Mouse (Mus musculus) activated CD4-positive, CD25-positive, alpha-beta regulatory T cell, adult 4 months (primary cell): Measurements from ENCODE around the gene Arap1. TPM values are rescaled to one million over a fixed set of nuclear protein-coding genes. Genes with fewer than 3 reads are reported as not detected.

Experiments
- ATAC-seq: one replicate; pipeline ENCODE4 v1.8.0; 2017
- polyA plus RNA-seq, 2 experiments: library from polyadenylated mRNA; unstranded; fragments of 100-300 nt; shearing (Covaris generic); gene quantifications; one replicate each; pipeline ENCODE4 v1.2.1; 2017

The Arap1 gene
- polyA plus RNA-seq, 2 experiments from 2014 or later = 27.1 to 51.2 TPM

DNA sequence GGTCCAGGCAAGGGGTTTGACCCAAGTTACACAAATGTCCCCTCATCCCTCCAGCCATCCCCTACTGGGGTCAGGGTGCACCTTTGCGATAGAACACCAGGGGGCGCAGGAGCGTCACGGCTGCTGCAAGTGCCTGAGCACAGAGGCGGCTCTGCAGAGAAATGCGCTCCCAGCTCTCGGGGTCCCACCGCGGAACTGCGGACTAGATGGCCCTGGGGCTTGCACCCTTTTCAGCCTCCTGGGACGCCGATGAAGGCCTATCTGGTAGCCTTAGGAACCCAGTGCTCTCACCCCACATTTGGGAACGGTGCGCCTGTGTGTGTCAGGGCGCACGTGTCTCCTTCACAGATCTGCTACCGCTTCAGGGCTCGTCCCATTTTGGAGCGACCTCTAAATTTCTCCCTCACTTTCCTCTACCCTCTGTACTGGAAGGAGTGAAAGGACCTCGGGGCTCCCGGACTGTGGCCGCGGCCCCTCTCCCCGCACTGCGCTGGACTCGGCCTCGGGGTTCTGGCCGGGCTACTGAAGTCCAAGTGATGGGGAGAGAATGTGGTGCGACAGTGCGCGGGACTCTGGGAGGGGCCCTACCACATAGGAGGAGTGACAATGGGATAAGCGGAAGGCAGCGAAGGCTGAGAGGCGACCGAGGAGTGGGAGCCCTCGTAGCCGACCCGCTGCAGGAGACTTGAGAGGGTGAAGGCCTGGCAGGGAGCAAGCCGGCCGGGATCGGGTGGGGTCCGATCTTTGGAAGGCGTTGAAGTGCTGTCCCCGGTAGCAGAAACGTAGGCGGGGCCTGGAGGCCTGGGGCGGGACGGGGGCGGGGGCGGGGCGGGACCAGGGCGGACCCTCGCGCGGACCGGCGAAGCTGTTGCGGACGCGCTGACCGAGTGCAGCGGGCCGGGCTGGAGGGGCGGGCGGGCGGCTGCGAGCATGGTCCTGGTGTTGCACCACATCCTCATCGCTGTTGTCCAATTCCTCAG, 102.8 kb downstream of the Arap1 start:
- peak; percentile 76 for ATAC-seq

DNA sequence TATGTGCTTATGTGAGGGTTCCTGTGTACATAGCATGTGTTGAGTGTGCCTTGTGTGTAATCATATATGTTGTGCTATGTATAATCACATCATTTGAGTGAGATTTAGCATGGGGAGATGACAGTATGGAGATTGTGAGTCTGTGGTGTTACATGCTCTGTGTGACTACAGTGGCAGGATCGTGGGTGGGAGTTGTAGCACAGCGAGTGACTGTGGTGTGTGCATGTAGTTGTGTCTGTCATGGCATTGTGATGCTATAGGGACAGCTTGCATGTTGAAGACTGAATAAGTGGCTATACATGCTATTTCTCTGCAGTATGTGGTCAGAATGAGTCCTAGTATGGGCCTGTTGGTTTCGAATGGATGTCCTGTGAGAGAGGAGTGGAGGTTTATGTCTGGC, 104.8 kb downstream of the Arap1 start:
- ATAC-seq = no peak

DNA sequence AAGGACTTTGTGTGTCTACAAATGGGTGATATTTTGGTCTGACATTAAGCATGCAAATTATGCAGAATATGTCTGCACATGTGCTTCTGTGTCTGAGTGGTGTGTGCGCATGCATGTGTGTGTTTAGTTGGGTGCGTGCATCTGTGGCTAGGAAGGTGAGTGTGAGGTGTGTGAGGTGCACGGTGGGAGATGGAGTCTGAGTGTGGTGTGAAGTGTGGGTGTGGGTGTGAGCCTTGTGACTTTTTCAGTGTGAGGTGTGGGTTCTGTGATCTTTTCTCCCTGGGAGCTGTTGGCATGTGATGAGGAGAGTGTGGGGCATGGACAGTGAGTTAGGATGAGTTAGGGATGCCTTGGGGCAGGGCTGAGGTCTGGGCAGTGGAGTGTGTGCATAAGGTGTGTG, 105.4 kb downstream of the Arap1 start:
- no peak for ATAC-seq

DNA sequence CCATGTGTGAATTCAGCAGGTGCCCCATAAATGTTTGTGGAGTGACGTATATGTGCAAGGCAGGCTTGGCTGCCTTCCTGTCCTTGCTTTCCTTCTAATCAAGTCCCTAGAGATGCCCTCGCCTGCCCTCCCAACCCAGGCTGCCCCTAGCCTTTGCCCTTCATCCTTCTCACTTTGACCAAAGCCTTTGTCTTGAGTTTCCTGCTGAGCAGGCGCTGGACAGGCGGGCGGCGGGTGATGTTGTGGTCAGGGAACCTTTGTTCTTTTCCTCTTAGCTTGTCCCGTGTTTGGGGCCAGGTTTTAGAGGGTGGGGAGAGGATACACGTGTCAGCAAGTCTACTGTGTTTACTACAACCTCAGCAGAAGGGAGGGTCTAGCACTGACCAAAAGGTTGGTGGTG, 105.9 kb downstream of the Arap1 start:
- no peak for ATAC-seq

DNA sequence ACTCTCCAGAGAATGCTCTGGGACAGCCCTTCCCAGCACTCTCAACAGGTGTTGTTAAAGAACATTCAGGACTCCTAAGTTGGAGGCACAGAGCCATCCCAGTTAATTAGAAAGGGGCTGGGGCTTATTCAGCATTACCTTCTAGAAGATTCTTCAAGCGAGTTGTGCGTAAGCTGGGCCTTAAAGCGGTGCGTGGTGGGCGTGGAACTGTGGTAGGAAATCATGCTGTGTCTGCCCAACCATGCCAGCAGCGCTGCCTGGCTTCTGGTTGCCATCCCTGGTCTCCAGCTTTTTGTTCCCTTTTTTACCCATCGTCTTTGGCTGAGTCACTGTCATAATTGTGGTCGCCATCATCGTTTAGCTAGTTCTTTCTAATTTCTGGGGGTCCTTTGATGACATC, 106.6 kb downstream of the Arap1 start:
- no peak for ATAC-seq

DNA sequence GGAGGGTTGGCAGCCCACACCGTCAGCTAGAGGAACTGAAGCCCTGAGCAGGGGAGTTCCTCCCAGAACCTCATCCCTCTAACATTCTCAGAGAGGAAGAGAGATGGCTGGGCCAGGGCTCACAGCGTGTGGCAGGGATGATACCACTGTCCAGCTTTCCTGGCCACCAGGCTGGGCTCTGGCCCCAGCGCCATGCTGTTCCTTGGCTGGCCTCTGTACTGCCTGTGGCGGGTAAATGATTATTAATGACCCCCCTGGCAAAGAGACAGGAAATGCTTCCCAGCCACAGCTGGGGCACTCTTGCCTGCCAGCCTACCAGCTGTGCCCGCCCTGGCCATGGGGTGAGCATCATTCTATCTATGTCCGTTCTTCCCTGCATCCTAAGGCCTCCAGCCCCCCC, 107.3 kb downstream of the Arap1 start:
- no peak for ATAC-seq

DNA sequence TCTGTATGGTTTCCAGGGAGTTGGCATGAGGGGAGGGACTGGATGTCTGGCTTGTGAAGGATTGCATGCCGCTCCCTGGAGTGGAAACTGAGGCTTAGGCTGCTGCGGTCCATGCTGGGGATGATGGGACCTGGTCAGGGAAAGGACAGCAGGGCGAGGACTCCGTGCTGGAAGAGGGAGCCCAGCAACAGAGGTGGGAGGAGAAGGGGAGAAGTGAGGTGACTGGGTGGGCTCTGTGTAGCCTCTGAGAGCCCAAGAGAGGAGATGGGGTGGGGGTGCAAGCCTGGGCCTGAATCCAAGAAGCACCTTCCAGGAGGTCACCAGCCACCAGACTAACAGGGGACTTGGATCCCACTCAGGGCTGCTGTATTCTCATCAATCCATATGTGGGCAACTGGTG, 108.5 kb downstream of the Arap1 start:
- no peak for ATAC-seq

DNA sequence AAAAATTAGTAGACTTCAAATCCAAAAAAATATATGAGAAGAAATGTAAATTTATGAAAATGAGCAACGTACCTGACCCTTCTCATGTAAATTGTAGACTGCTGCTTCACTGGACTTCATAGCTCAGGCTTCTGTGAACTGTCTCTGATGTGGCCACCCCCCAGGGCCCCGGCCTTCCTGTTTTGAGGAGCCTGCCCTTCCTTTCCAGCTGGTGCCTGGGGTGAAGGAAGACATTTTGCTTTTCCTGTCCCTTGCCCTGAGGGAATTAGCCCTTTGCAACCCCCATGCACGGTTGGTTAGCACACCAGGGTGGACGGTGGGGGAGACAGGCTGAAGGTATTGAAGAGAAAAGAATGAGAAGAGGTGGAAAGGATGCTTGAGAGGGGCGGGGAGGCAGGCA, 108.9 kb downstream of the Arap1 start:
- ATAC-seq = no peak

DNA sequence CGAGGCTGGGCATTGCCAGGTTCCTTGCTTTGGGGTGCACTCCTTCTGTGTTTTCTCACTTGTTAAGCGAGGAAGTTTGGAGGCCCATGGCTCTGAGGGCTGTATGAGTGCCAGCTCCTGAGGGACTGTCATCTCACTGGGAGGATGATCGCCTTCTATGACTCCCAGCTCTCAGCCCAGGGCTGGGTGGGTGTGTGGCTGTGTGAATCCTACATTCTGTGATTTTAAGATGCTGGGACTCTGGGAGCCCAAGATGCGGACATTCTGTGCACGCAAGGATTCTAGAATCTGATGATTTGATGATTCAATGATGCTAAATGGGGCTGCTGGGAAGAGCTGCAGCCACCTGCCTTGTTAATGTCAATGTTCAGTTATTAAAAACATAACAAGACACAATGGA, 109.4 kb downstream of the Arap1 start:
- no peak for ATAC-seq

DNA sequence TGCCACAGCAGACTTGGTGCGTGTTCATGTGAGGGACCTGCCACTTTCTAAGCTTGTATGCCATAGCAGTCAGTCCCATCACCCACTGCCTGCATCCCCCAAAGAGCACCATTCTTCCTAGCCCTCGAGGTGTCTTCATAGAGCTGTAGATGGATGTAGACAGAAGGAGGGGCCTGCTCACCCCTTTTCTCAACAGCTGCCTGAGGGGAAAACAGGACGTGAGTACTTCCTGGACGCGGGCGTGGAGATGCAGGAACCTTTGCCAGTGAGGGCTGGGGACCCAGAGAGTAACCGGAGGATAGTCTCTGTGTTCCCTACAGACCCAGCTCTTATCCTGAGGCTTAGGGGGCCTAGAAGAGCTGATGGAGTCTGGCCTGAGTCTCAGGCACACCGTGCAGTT, 109.9 kb downstream of the Arap1 start:
- ATAC-seq = peak; percentile 77

DNA sequence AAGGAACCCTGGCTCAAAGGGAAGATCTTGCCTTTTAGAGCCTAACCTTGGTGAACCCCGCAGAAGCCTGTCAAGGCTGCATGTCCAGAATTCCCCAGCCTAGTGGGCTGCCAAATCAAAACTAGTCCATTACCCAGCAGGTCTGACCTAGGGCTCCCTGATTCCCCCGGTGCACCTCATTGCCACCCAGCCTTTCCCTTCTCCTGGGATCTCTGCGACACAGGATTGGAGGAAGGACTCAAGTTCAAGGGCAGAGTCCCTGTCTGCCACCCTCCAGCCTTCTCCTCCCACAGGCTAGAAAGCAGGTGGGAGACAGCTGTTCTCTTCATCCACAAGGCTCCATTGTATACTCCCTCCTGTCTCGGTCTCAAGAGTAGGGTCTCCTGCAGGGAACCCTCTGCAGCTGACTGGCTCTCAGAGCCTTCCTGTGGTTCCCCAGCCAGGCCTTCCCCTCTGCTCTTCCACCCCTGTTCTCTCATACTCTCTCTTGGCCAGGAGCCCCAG, 110.5 kb downstream of the Arap1 start:
- no peak for ATAC-seq

DNA sequence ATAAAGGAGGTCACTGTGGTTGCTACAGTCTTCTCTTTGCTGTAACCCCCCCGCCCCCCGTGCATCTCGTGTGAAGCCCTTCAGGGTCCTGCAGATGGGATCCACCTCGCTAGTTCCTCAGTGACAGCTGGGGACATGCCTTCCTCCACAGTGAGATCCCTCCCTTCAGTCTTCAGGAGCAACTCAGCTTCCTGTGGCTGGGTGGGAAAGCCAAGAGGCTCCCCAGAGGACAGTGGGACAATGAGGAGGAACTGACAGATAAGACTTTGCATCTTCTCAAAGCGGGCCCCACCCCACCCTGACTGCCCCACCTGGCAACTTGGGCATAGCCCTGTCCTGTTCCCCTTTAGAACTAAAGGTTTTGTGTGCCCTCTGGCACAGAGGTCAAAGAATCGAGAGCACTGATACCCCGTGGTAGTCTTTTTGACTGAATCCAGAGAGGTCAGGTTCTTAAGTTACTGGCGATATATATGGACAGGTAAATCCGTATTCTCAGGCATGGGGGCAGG, 111.5 kb downstream of the Arap1 start:
- ATAC-seq = no peak

DNA sequence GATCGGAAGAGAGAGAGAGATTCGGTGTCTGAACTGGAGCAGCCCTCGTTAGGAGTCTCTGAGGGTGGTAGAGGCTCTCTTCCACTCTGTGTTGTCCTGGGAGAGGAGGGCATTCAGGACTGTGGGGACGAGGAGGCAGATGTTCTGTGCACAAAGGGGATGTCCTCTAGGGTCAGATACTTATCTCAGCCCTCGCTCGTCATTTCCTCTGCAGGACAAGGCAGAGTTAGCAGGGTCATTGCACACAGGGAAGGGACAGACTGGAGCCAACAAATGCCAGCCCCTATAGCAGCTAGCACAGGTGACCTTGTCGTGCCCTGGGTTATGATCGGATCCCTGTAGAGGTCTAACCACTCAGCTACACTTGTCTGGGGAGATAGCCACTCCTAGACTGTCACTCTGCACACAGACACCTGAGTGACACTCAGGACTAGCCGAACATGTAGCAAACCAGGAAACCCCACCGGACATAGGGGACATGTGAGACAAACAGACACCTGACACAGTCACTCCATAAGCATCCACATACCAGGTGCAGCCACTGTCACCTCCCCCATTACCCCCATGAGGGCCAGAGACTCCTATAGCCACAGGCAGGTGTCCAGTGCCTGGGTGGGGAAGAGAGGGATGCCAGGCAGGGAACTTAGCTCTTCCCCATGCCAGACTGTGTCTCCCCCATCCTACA, 112.2 kb downstream of the Arap1 start:
- ATAC-seq = no peak

DNA sequence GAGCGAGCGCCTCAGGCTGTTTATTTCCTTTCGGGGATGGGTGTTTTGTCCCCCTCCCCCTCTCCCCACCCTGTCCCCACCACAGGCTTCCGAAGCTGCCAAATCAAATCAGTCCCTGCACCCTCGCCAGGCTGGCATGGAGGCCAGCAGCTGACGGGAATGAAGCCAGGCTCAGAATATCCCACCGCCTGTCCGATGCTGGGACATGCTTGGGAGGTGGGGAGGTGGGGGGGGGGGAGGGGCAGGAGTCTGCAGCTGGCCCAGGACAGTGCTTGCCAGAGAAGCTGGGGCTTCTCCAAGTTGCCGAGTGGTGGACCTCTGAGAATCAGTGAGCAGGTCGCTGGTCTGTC, 112.7 kb downstream of the Arap1 start:
- no peak for ATAC-seq

DNA sequence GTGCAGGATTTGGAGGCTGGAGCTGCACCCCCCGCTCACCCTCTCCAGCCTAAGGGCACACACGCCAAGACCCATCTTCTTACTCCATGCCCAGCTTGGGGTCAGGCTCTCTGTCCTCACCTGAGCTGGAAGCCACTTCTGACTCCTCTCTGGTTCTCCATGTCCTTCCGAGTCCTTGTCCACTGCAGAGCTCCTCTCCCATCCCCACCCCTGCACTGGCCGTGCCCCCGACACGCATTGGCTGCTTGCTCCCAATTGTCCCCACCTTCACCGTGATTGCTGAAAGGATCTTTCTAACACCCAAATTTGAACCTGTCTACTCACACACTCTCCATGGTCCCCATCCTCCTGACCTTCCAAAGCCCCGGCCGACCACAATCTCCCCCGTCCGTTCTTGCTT, 113.7 kb downstream of the Arap1 start:
- ATAC-seq = no peak

Other genes starting within 250 kb of the Arap1 start
- gene Atg16l2, start 45.8 kb upstream of the Arap1 start, polyA plus RNA-seq = 10 to 100 TPM; 38.2 to 56.7 TPM
- 1 to 10 TPM; 2.5 to 2.9 TPM for gene Stard10, start 31.0 kb upstream of the Arap1 start, polyA plus RNA-seq
- 10 to 100 TPM; 15.9 to 22.1 TPM for gene Gm45837, start 62.8 kb downstream of the Arap1 start, polyA plus RNA-seq
- 10 to 100 TPM; 13.4 to 18.5 TPM for gene Pde2a, start 73.6 kb downstream of the Arap1 start, polyA plus RNA-seq
- 100 to 1,000 TPM in 1 of 2 experiments, 10 to 100 TPM in 1; 54.4 to 136 TPM for gene Art2b, start 237.5 kb downstream of the Arap1 start, polyA plus RNA-seq